Mouse (Mus musculus) cerebellum, adult 11-12 months (tissue): ENCODE measurements around the gene Spata18.

Experiments used
- DNase-seq: peaks from one replicate; pipeline ENCODE4 v3.0.0; 2022

The Spata18 gene

DNA sequence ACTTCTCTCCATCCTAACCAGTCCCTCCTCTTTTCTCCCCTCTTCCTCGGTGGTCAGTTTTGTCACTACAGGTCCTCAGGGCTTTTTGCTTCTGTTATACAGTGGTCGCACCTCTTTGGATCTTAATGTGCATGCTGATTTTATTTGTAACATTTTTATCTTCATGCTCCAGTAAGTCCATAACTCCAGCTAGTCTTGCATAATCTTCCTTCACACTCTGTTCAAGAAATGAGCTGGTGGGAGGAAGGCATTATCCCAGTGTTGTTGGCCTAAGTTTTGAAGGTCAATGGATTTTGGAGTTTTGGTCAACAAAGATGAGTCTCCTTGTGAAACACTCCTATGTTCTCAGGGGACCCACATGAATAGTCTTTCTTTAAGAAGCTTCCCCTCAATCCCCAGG lies 16.7 kb downstream of the Spata18 start:
- no peak for DNase-seq

DNA sequence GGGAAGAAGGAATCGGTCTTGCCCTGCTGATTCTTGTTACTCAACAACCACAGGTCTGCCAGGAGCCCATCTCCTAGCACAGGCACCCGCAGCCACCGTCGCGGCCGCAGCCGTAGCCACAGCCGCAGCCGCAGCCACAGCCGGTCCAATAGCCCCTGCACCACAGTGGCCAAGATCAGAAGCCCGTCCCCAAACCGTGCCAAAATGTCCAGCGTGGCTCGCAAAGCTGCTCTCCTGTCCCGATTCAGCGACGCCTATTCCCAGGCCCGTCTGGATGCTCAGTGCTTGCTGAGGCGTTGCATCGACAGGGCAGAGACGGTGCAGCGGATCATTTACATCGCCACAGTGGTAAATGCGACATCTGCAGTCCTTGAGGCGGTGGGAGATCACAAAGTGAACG lies 18.2 kb downstream of the Spata18 start:
- DNase-seq = no peak

DNA sequence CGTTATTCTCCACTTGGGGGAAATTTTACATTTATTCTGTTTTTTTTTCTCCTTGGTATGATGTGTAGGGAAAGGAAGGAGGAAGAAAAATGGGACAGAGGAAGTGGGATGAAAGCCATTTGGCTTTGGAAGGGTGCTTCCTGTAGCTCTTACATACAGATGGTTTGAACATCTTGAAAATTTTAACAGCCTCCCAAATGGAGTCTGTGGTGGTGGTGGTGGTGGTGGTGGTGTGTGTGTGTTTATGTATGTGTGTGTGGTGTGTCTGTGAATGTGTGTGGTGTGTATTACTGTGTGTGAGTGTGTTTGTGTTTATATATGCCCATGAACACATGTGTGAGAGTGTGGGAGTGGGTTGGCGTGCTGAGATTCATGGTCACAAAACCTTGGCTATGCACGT lies 24.4 kb downstream of the Spata18 start:
- DNase-seq = no peak

DNA sequence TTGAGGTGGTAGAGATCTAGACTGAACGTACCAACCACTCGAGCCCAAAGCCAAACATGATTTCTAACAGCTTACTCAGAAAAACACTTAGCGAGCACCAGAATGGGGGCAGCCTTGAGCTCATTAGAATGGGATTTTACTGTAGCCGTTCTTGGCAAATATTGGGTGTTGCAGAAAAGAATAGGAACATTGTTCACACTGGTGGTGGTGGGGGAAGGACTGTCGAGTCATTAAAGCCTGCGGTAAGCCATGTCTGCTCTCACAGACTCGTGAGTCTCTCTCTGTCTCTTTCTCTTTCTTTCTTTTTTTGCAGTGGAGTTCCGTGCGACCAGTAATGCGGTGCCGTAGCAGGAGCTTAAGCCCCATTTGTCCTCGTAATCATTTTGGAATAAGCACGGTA lies 25.4 kb downstream of the Spata18 start:
- DNase-seq = no peak

DNA sequence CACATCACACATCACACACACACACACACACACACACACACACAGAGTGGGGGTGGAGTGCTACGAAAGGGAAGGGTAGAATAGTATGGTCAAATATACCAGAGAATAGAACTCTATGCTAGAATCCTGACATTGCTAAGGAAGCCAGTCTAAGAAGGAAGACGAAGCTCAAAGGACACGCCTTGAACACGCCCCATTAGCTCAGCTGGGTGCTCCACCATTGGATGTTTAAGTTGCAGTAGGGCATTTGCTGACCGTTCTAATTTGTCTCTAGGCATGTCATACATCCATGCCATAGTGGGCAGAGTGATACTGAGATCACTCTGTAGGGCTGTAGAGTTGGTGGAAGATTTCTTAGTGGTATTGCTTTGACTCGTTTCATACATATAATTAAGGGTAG lies 32.0 kb downstream of the Spata18 start:
- DNase-seq = no peak

DNA sequence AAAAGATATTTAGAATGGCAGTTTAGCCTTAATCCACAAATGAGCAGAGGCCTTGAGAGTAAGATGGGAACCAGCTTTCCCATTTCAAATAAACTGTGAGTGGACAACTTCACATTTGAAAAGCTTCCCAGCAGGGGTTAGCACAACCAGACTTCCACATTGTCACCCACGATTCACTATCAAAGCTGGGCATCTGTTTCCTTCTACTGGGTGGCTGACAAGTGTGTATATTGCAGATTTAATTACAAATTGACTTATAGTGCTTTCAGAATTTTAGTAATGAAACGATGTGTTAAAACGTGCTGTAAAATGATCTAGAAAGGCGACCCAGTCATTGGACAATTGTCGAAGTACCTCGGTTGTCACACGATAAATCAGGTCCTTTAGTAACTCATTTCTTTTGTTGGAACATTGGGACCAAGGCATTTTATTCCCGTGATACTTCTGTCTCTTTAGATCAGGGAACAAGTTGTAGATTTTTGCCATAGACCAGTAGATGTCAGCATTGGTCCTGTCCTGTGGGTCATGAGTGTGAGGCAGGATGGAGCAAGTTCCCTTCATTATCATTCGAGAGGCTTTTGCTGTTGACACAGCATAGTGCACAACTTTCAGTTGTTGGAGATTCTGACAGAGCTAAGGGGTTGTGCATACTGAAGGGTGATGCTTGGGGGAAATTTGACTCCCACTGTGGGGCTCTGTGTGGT lies 32.7 kb downstream of the Spata18 start:
- no peak for DNase-seq

DNA sequence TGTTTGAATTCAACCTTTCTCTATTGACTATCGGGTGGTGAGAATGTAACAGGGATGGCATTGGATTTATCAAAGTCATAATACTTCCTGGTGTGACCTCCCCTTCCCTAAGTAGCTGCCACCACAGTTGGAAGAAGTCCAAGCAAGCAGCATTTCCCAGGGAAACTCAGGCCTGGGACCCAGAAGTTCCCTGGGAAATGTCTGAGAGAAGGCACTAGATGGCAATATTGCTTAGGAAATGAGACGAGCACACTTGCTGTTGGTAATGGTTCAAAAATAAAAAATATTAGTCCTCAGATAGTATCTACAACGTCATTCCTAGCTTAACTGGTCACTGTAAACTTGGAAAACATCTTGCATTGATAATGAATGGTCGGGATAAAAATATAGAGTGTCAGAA lies 35.0 kb downstream of the Spata18 start:
- DNase-seq = no peak

DNA sequence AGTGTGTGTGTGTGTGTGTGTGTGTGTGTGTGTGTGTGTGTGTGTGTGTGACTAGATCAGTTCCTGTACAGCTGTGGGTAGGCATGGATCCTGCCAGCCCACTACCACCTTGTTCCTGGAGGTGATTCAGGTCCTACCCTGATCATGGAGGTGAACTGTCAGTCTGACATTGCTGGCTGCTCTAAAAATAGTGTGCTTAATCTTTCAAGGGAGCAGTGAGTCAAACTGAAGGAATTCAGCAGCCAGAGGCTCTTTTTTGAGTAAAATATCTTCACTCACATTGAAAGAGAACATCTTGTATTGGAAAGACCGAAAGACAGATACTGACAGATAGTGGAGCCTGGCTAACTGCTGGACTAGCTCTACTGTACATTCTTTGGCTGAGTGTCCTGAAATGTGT lies 37.4 kb downstream of the Spata18 start:
- DNase-seq = no peak

DNA sequence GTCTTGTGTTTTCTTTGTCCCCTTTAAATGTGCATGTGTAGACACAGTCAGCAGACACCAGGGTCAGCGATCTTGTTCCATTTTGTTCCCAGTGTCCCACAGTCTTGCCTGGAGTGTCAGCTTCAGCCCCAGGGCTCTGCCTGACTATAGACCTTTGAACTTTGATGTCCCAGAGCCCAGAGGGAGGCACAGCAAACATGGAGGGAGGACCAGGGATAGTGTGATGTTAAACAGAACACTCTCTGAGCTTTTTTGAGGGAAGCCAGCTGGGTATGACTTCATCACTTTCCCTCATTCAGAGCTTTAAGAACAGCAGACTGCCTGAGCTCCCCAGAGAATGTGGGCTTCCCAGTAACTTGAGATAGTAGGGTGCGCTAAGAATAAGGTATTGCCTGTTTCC lies 39.0 kb downstream of the Spata18 start:
- DNase-seq = no peak

DNA sequence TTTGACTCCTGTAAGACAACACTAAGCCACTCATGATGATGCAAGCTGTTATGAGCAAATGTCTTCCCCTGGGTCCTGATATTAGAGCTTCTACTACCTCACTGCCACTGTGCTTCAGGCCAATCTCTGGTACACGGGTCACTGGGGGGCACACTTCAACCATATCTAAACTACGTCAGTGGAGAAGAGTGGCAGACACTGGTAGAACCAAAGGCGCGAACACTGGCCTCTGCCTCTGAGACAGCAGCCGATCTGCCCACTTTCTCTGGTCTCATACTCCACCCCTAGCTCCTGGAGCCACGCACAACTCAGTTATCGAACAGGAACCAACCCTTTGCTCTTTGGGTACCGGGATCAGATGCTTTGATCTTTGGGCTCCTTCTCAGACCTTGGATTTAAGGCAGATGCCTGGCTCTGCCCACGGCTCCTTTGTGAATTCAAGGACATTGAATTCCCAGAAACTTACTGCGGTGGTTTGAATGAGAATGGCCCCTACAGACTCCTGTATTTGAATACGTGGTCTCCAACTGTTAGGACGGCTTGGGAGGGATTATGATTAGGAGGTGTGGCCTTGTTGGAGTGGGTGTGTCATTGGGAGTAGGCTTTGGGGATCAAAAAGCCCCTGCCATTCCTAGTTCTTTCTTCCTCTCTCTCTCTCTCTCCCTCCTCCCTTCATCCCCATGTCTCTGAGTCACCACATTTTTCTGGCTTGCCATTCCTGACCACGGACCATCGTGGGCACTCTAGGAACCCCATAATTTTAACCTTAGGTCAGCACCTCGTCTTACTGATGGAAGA lies 40.7 kb downstream of the Spata18 start:
- DNase-seq = no peak

DNA sequence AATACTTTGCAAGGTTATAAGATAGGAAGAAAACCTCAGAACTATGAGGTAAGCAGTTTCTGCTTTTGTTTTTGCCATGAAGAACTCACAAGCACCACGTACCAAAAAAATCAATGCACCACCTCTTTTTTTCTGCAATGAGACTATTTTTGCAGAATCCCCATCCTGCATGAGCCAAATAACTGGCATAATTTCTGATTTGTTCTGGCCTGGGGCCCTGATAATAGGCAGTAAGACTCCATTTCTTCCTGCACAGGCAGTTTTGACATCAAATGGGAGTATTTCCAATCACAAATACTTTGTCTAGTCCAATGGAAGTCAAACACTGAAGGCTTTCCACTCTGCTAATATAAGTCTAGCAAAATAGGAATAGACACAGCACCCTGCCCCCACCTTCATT lies 42.6 kb downstream of the Spata18 start:
- no peak for DNase-seq

DNA sequence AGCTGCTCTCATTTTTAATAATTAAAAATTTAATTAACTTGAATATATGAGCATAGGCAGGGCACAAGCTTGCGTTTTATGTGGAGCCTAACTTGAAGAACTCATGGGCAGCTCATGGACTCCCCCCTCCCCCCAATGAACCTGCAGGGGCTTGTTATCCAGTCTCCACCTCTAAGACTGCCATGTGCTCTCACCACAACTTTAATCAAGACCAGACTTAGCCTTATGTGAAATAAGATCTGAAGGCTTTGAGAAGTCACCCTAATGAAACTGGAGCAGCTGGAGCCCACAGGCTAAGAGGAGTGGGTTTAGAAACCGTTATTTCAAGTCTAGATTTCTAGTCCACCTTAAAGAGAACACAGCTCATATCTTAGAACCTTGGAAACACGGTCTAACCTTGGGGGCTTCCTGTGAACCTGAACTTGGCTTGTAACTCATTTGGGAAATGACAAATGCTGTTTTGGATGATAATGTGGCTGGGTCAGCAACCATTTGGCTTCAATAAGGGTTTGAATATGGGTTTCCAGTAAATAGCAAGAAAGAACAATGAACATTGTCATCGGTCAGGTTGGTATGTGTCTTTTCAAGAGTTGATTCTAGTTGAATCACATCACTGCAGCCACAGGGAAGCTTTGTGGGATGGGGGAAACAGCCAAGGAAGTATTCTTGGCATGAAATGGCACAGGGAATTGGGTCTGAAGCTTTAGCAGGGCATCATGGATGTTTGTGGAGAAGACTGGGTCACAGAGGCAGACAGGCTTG lies 43.3 kb downstream of the Spata18 start:
- DNase-seq = no peak

DNA sequence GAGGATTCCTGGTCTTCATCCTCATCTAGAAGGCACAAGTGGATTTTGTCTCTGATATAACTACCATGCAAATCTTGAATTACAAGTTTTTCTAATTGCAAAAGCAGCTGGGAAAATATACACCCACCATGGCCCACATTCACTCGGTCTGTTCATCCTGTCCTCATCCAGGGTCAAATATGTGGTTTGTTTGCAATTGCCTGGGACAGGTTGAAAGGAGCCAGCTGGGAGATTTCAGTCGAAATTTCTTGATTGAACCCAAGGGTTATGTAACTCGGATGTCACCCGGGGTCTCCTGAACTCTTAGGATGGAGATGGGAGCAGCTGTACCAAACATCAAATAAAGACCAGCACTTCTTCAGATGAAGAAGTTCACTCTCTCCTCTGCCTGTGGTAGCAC lies 46.5 kb downstream of the Spata18 start:
- no peak for DNase-seq

DNA sequence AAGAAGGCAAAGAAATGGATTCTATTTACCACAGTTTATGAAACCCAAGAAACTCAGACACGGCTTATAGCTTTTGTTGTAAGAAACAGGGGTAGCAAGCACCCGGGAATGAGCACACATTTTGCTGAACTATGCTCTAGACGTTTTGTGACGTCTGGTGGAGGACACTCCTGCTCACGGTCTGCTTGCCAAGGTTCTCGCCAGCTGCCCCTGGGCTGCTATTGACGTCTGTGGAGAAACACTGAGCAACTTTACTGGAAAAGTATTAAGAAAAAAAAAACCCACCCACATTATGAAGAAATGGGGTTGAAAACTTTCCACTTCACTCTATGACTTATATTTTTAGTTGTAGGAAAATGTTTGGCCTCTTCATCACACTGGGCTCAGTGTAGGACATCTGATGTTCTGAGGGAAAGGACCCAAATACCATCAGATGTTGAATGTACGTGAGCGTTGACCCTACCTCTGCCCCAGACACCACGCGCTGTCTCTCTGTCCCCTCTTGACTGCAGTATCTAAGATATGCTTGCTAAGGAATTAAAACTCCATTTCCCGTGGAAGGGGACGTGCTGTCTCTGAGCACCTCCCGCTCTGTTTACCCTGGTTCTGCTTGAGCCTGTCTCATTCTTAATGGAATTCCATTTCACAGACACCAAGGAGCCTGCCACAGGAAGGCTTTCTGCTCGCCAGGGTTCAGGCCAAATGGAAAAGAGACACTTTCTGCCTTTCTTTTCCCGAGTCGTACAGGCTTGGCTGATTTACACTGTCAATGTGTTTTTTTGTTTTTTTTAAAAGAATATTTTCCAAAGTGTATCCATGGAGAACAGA lies 50.1 kb downstream of the Spata18 start:
- no peak for DNase-seq

DNA sequence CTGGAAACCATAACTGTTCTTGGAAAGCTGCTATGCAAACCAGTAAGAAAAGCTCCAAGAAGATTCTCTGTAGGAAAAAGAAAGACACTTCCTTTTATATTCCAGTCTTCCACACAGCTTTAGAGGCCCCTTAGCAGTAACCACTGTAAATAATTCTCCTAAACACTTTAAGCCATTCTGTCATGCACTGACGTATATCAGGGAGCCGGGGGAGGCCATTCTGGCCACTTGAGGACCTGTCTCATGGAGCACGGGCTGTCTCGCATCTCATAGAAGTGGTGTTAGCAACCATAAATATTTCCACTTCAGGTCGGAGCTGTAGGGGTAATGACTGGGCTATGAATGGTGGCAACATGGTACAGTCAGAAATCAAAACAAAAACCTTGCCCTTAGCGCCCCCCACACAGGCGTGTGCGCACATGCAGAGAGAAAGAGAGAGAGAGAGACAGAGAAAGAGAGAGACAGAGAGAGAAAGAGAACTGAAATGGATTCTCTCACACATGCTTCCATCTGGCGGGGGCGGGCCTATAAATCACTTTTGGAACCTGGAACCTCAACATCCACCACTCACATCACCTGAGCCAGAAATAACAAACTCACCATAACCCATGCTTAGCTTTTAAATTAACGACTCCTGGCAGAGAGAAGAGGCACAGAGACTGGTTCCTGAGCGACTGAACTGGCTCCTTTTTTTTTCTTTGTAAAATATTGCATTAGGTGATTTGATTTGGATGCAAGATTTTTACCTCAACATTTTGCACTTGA lies 50.9 kb downstream of the Spata18 start:
- no peak for DNase-seq

DNA sequence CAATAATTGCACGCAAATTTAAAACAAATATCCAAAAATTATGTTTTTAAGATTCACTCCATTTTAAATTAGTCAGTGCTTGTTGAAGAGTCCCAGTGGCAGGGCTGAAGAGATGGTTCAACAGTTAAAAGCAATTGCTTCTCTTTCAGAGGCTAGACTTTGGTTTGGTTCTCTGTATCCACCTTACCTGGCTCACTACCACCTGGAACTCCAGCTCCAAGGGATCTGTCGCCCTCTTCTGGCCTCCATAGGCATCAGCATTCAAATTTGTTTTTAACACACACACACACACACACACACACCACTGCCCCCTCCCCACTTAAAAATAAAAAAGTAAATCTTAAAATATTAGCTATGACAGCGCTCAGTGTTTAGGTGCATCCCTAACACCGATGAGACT lies 51.9 kb downstream of the Spata18 start:
- DNase-seq = no peak

DNA sequence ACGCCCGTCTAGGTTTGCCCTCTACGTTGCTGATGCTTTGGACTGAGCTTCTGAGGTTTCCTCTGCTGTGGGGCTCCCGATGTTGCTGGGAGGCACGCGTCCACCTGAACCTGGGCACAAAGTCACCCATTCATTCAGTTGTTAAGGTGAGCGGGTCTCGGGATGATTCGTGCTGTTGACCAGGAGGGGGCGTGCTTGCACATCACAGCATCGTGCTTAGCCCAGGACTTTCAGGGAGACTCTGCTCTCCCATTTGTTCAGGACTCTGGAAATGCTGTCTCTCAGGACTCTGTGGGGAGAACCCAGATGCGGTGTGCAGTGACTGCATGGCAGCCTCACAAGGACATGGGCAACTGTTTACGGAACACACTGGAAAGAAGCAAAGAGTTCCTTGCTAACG lies 53.1 kb downstream of the Spata18 start:
- DNase-seq = no peak

DNA sequence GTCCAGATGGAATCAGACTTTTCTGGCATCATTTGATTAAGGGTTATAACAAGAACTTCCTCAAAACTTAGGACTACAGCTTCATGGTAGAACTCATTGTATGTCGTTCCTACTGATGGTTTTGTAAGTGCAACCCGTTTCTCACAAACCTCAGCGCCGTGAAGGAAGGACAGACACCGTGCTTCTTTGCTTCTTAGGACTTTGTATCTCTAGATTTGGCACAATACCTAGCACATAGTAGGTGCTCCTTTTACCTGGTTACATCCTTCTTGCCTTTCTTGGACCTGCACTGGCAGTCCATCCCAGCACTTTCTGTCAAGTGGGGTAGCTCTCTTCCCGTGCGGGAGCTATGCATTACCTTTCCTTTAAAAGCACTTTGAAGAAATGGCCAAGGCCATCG lies 53.6 kb downstream of the Spata18 start:
- no peak for DNase-seq

DNA sequence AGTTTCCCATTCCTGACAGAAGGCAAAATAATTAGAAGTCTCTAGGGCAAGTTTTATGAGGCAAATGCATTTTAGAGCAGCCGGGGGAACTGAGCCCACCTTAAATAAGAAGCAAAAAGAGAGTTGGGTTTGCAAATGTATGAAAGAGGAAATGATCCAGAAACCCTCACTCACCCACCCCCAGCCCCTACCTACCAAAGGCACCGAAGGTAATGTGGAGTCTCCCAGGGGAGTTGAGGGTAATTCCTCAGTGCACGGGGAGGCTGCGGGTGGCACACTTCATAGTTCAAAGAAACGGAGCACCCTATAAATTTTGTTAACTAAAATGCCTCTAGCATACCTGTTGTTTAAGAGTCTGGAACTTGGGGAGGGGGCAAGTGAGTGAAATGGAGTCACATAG lies 54.1 kb downstream of the Spata18 start:
- no peak for DNase-seq

DNA sequence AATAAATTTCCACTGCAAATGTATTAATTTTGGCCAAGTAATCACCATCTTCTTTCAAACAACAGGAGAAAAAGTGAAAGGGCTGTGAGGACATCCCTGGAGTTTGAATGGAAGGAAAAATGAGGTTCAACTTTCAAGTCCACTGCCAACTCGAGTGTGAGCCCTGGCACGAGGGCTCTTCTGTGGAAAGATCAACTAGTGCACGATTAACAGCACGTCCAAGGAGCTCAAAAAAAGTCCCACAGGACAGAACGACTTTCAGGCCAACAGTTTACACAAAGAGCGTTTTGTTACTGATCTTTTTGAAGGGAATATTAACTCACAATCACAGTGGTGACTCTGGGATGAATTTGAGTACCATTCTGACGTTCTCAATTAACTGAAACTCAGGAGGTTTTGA lies 61.7 kb downstream of the Spata18 start:
- no peak for DNase-seq

DNA sequence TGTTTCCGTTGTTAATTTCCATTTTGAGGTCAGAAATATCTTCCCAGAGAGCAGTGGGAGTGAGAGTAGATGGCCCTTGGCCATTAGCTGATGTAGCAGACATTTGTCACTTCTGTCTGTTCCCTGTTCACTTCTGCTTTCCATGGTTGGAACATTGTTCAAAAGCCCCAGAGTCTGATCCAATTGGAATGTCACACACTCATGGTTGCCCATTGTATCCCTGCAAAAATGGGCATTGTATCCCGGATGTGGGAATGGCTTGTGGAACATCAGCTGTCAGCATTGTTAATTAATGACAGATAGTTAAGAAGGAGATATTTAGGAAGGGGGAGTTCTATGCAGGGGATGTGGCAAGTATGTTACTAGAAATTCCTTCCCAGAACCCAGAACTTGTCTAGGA lies 65.8 kb downstream of the Spata18 start:
- DNase-seq = no peak

DNA sequence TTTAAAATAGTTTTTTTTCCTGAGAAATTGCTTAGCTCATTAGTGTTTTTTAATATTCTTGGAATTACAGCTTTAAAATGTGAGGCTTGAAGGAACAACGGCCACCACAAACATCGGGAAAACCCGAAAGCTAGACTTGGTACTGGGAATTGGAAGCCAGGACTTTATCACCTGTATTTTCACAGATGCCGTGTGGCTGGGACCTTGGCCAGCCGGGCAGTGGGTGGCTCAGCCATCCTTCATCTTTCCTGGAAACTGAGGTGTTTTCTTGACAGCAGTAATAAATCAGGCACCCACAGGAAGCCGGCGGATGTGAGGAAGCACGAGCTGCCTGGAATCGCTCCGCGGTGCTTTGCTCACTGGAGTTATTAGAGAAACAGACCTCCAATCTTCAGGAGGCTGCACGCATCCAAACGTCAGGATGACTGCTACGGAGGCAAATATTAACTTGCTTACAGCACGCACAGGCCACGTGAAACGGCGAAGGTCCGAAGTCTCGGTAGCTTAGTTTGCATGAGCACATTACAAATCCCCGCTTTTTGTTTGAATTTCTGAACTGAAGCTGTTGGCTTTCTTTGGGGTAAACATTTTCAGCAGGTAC lies 70.6 kb downstream of the Spata18 start:
- DNase-seq = no peak
